Mouse (Mus musculus) urinary bladder, adult 18-20 months (tissue): ENCODE results near the gene Pmch.

Source experiments
- DNase-seq, 2 experiments: peaks; one replicate each; pipeline ENCODE4 v3.0.0; 2022; ENCODE audit warnings: low spot score in 2 of 2, mixed read lengths in 2 of 2

Gene Pmch

DNA sequence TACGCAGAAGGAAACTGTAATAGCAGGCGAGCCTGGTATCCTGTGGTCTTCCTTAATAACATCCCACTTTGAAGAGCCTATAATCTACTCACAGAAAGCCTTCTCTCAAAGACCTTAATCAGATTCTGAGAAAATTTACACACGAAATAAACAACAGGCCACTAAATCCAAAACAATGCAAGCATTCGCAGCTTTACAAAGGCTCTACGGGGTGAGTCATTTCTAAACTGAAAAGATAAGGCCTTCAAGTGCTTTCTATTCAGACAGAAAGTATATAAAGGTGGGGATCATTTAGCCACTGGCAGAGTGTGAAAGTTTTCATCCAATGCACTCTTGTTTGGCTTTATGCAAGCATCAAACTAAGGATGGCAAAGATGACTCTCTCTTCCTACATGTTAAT is at the start of gene Pmch:
TSS of gene Pmch (plus strand) at position 301 of the 400 bp plus-strand sequence.
- DNase-seq, result no peak

DNA sequence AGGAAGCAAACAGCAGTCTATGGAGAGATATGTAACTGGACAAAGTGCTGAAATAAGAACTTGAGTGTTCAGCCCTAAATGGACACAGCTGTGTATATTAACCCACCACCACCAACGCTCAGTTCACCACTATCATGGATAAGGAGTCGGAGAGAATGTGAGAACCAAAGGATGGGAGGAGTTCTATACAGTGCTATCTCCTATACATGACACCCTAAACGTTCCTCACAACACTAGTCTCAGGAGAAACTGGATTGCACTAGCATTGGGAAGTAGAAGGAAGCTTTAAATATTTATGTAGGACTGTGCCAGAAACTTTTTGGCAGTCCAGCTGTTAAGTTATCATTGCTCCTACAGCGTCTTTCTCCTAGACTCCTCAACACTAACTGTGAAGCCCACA is 46.6 kb upstream of the Pmch start:
- DNase-seq, result no peak

DNA sequence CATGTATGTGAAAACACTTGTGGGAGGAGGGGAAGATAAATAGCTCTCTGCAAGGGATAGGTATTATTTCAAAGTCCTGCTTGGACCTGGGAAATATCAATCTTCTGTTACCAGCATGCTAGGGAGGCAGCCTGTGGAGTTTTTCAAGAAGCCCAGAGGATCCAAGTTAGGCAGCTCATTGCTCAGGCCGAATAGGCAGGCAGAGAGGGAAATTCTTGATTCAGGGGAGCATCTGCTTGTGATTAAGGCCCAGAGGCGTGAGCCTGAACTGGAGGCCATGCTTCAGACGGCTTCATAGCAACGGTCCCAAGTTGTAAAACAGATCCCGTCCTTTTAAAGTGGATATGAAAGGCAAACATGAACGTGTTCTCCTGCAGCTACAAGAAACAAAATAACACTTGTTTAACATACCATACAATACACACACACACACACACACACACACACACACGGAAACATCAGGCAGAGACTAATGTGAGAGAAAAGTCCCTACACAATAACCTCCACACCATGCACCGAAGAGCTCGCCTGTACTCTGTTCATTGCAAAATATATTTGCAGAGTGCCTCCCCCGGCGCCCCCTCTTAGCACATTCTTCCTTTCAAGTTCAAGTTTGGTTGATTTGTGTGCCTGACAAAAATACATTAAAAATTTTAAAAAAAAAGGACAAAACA is 44.6 kb upstream of the Pmch start:
- DNase-seq, result no peak

DNA sequence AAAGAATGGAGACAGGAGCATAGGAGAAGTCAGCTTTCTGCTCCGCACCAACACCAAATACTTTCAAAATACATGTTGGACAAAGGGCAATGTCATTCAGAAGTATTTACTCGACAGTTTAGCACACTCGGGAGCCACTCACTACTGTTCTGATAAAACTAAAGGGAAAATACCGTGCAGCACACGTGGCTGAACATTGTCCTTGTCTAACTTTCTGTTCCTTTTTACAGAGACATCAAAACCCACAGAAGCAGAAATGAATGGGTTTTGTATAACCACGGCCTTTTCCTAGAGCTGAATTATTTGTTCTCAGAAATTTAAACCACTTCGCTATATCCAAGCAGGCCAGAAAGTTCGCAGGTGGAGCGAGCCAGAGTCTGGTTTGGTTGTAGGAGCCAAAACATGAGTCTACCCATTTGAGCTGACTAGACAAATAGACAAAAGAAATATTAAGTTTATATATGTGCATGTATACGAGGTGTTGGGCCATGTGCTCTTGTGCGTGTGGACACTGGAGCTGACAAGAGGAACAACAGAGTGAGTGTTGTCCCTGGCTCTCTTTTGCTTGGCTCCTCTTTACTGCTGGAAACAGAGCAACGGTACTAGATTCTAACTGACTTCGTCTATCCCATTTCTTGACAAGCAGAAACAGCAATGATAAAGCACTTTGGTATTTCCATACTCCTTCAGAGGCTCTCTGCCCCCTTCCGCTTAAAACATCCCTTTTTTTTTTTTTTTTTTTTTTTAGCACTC is 36.5 kb upstream of the Pmch start:
- no peak for DNase-seq

DNA sequence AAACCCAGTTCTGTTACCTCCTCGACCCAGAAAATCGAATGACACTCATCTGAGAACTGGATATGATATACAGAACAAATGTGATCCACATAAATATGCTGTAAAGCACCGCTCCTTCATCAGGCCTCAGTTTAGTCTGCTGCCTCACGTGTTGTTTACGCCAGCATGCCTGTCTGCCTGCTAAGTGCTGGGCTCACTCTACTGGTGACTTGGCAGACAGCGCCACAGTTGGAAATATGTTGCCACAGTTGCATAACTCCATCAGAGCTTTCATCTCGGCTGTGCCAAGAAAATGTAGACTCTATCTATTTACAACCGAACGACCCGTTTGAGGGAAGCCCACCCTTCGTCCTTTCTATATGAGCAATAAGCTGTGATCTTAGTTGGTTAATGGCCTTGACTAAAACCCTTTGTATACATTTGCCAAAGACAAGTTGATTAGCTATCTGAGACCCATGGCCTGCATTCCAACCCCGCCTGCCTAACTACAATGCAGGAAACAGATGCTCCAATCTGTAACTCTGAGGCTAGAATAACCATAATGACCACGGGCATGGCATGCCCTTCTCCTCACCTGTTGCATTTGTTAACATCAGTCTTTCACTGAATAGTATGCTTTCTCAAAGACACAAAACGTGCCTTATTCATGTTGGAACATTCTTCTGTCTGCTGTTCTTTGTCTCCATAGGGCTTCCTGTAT is 33.8 kb upstream of the Pmch start:
- no peak for DNase-seq

DNA sequence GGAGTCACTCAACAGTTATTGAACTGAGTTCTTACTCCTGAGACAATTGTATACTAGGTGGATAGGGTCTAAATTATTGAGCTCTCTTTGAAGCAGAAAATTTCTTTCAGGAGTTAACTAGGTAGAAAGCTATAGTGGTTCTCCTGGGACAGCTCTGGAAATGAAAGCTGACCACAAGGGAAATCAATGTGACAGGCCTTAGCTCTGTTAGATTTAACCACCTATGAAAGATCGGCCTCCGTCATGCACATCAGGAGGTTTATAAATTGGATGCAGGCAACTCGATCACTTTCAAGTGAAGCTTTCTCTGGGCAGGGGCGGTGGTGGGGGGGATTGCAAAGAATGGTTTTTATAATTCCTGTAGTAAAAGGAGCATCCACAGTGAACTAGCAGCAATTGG is 27.4 kb upstream of the Pmch start:
- DNase-seq, result no peak

DNA sequence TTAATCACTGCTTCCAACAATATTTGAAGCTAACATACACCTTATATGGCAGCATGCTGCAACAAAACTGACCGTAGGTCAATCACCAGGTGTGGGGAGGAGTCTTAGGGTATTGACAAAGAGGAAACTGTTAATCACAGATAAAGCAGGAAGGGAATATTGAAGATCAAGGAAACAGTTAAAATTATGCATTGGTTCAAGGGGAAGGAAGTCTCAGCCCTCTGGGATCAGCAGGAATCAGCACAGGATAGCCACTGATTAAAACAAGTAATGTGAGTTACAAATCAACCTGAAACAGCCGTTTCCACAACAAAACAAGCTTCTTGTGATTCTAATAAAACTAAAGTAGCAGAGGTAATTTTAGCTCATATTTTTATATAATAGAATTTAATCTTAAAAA is 26.0 kb upstream of the Pmch start:
- DNase-seq, result no peak

DNA sequence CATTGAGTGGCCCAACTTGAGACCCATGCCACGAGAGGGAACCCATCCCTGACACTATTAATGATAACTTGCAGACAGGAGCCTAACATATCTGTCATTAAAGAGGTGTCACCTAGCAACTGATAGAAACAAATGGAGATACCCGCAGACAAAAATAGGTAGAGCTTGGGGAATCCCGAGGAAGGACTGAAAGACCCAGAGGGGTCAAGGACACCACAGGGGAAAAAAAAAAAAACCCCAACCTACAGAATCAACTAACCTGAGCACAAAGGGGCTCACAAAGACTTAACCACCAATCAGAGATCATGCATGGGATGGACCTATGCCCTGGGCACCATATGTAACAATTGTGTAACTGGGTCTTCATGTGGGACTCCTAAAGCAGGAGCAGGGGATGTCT is 23.5 kb upstream of the Pmch start:
- no peak for DNase-seq

DNA sequence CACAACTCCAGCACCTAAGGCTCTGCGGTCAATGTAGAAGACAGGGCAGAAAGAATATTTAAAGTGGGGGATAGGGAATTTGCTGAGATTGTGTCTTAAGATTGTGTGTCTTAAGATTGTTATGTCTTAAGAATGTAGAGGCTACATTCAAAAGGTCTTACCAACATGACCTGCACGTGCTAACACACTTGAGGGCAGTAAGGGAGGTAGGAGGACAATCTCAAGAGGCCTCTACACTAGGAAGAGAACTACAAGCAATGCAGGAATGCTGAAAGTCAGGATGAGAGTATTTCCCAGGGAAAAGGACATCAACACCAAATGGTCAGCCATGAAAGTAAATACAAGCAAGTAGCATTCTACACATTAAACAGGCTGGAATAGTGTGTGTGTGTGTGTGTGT is 15.3 kb downstream of the Pmch start:
- no peak for DNase-seq

DNA sequence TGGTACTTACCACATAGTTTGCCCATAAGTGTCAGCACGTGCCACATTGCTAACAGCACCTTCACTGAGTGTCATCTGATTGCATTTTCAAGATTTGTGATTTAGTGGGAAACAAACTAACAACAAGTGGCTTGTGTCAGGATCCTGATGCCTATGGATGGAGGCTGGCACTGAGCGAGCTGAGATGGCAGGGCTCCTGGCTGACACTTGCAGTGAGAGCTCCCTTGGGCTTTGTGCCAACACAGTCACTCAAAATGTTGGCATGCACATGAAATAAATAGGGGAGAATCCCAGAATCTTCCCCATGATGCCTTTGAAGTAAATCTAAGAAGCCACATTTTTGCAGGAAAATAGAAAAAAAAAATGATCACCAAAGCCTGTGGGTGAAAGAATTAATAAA is 22.4 kb downstream of the Pmch start:
- no peak for DNase-seq

DNA sequence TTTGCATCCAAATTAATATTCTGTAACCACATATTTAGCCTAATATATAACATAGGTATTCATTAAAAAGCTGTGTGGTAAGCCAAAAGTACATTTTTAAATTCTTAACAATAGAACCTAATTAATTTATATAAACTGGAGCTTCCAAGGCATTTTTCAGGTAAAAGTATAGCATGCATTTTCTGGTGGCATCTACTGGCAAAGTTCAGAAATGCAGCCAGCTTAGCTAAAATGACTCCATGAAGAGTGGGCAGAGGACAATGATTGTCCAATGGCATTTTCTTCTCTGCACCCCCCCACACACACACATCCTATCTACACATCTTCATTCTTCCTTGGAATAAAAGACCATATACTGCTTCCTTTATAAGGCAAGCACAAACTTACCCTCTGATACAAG is 28.8 kb downstream of the Pmch start:
- DNase-seq, result no peak

DNA sequence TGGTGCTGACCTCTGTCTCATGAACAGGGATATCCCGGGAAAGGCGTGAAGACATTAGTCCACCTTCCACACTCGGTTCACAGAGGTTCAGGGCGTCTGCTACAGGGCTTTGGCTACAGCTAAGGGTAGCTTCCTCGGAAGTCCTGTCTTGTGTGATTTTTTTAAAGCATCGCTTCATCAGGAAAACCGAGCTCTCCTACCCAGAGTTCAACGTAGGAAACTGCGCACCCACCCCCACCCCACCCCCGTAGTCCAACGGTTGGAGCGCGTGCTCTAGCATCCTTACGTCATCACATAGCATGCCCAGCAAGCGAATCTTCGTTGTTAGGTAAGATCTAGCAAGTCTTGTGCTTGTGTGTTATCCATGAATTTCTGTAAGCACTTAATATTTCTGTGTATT is 44.8 kb downstream of the Pmch start:
- no peak for DNase-seq
